Mouse (Mus musculus) embryonic fibroblast, embryonic 13.5 days (primary cell): ENCODE data around the gene Tenm4.

ENCODE experiments used
- CTCF ChIP-seq: IDR thresholded peaks from 2 replicates; pipeline ENCODE4 v1.5.1; 2011; ENCODE audit warnings: mild to moderate bottlenecking, control low read depth, low read length, moderate library complexity, borderline replicate concordance; ENCODE audit not compliant: insufficient read depth
- POLR2A ChIP-seq: IDR thresholded peaks from 2 replicates; pipeline ENCODE4 v1.6.1; 2011; ENCODE audit warnings: low read depth, mild to moderate bottlenecking, control low read depth, low read length, moderate library complexity

DNA sequence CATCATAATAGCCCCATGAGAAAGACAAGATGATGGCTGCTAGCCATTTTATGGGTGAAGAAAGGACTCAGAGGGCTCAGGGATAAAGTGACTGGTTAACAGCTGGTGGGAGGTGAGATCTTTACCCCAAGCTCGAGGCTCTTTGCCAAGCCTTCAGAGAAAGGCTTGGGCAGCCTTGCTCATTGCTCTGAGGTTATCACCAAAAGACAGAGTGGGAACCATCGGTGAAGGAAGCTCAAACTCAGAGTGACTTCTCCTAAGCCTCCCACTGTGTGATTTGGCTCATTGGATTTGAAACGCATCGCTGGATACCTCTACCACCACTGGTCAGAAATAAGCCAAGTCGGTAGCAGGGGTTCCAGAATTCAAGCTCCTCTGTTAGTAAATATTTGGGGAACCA is 19.1 kb upstream of the Tenm4 start:
- no peak for TF ChIP-seq POLR2A
- no peak for TF ChIP-seq CTCF
